Mouse (Mus musculus) bone marrow, adult 2 months (tissue): ENCODE measurements around the gene Olfml1.

Experiments
- CTCF ChIP-seq: fragments of 200-500 bp; IDR thresholded peaks from 2 replicates; pipeline ENCODE4 v1.5.1; 2011; ENCODE audit warnings: low read length, control low read depth; ENCODE audit not compliant: control insufficient read depth, insufficient read depth
- POLR2A ChIP-seq: fragments of 200-500 bp; IDR thresholded peaks from 2 replicates; pipeline ENCODE4 v1.6.1; 2011; ENCODE audit warnings: low read depth, mild to moderate bottlenecking, control low read depth, low read length, borderline replicate concordance; ENCODE audit not compliant: control insufficient read depth

- TF ChIP-seq POLR2A (no peak), CTCF (no peak)
Observed at GRCm38 (mm10) chr7:107519256-107520025, 47.8 kb upstream of the Olfml1 start.
